Mouse (Mus musculus) lung, postnatal 25 days (tissue): ENCODE data around the gene Acox2.

Source experiments
- DNase-seq: peaks from one replicate; pipeline ENCODE4 v3.0.0; 2022; ENCODE audit warnings: low spot score

The Acox2 gene

DNA sequence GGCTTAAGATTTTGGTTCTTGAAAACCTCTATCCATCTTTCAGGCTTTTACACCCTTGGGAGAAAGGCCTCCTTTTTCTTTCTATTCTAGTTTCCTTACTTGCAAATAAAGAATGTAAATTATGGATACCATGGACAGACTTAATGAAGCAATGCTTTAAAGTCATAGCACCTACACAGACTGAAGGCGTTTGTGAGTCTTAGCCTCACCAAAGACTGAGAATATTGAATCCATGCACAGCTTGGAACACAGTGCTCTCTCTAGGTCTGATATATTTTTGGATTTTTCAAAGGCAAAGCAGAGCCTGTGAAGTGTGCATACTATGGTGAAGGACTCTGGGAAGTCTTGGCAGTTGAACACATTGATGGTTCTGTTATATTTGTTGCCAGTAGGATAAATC lies 9.9 kb downstream of the Acox2 start:
- DNase-seq: no peak

DNA sequence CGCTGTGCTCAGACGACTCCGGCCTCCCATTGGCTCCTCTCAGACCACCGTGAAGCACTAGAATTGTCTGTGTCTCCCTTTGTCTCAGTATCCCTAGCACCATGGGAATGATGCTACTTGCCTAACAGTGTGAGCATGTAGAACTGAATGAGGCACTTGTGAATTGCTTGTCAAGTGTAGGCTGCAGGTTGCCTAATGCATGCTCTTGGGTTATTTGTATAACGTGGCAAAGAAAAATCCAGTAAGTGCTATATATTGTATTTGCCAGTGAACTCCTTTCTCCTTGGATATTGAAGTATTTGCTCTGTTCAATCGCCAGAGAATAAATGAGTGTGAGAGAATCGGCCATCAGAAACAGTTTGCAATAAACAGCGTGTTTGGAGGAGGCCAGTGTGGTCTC lies 12.3 kb downstream of the Acox2 start:
- DNase-seq: no peak

DNA sequence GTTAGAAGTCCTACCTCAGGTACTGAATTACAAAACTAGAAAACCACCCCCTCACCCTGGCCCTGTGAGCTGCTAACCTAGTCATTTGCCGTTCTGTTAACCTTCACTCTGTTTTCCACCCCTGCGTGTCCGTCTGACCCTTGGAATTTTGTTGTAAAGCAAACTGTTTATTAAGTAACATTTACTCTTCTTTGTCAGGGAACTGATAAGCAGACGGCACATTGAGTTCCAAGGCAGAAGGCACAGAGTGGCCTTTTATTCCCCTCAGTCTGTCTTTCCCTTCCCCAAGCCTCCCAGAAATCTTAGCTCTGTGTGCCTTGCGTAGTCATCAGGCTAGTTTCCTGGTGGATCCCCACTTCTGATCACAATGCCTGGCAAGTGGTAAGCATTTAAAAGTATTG lies 14.9 kb downstream of the Acox2 start:
- no peak for DNase-seq

DNA sequence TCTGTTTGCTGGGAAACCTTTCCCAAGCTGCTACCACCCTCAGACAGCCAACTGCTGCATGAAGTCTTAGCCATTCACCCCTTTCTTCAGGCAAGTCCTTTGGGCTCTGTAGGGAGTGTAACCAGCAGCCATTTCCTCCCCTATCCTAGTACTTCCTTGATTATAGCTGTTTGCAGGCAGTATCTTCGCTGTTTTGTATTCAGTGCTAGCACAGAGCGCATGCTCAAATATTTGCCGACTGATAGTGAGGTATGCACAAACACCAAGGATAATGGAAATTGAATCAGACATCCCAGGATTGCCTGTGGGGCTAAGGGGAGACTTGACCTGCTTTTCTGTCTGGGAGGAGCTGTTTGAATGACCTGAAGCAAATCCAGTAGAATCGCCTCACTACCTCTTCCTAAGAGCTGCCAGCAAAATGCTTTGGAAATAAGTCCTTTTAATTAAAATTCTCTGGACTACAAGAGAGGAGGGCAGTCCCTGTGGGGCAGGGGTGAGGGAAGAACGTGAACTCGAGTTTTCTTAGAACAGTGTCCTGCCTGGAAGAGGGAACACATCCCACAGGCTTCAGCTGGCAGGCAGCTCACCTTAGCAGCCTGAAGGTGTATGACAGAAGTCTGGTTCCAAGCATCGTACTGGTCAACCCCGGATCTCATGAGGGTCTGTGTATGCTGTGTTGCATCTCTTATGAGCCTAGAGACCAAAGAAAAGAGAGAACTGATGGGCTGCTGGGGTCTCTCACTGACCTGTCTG lies 15.8 kb downstream of the Acox2 start:
- DNase-seq: no peak

DNA sequence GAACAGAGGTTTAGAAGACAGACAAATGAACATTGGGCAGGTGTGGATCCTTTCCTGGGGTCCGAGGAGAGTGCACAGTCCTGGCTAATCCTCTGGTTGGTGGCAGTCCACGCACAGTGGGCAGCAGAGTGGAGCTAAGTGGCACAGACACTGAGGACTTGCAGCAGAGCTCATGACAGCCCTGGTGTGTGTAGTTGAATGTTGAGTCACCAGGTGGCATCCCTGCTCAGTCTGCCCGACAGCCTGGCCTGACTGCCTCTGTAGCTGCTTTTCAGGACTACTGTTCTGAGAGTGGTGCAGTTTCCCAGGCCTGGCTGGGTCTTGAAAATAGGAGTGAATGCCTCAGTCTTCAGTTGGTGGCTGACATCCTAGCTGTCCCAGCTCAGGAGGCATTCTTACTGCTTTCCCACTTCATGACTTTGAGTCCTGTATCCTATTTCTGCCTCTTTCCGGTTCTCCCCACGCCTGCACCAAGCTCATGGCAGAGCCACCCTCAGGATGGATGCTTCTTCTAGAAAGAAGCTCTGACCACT lies 16.7 kb downstream of the Acox2 start:
- DNase-seq: no peak

DNA sequence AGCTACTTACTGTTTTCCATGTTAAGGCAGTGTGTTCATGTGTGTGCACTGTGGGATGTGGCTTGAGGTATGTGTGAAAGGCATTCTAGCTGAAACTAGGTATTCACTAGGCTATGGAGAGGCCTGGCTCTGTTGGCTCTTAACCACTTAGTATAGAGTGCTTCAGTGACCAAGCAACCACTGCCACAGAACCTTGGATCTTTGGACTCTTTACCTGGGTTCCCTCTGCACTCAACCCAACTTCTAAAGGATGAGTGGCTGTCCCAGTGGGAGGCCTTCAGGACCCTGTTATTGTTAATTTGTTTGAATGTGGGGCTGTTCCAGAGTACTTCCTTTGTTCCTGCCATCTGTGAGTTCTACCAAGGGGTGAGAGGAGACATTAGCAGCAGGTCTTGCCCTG lies 17.3 kb downstream of the Acox2 start:
- no peak for DNase-seq

DNA sequence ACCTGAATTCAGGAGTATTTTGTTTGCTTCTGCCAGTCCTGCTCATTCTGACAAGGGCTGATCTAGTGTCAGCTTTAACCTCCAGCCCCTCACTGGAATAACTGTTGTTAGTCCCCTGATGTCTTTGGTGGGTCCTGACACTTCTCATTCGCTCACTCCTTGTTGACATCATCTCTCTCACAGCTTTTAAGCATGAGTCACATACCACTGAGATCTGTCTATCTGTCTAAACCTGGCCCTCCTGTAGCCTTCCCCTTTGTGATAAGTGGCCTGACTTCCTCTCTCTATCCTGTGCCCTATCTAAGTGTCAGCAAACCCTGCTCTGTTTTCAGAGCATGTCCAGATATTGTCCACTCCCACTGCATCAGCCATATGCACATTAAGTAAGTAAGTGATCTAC lies 25.9 kb downstream of the Acox2 start:
- DNase-seq: no peak

DNA sequence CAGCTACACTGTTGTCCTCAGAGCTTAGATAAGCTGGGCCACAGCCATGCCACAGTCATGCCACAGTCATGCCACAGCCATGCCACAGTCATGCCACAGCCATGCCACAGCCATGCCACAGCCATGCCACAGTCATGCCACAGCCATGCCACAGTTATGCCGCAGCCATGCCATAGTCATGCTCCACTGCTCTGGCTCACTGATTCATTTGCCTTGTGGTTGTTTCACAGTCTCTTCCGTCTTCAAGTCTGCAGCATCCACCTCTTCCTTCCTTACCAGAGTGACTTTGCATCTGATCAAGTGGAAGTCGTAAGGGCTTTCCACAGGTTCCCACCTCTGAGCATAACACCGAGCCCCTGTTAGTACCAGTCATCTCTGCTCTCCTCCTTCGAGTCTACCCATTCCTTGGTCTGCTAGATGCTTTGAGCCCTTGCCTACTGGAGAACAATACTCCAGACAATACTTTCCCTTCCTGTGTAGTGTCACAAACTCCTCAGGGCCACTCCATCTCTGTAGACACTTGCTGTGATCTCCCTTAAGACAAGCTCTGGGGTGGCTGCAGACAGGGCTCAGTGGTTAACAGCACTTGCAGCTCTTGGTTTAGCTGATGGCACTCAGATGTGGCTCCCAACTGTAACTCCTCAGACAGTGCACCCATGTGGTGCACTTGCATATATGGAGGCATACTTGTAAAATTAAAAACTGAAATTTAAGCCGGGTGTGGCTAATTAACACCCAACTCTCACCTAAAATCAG lies 26.8 kb downstream of the Acox2 start:
- no peak for DNase-seq

DNA sequence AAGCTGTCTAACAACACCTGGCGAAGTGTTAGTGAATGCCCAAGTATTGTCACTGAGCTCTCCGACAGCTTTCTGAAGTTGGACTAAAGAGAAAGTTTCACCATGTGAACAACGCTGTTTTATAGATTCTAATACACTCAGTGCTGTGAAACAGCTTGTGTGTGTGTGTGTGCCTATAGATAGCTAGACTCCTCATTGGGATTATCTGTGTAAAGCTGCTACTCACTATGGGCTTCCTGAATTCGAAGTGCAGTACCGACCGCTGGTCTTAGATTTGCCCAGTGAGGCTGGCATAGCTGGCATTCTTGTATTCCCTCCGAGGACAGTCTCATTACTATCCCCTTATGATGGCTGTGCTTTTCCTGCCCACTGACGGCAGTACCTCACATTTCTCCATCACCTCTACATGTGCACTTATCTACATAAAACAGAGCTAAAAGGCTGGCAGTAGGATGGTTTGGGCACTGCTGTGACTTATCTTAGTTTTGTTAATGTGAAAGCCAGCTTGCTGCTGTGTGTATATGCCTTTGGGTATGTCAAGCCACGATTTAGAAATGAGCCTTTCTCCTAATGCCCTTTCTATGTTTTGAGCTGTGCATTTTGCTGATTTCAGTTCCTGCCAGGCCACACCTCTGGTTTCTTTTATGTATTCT lies 29.7 kb downstream of the Acox2 start:
- DNase-seq: no peak

DNA sequence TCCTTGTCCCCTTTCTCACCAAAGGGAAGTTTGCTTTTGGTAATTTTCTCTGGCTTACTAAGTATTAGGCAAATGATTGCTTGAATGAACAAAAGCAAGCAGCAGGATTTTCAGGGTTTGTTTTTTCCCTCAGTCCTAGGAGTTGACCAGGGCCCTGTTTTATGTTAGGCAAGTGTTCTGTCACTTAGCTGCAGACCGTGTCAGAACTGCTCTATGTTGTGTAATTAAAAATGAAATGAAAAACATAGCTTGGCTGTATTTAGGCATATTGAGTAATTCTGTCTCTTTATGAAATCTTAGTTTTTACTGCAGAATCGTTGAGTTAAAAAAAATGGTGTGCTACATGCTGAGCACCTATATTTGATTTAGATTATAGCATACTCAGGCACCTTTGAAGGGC lies 34.3 kb downstream of the Acox2 start:
- DNase-seq: no peak

DNA sequence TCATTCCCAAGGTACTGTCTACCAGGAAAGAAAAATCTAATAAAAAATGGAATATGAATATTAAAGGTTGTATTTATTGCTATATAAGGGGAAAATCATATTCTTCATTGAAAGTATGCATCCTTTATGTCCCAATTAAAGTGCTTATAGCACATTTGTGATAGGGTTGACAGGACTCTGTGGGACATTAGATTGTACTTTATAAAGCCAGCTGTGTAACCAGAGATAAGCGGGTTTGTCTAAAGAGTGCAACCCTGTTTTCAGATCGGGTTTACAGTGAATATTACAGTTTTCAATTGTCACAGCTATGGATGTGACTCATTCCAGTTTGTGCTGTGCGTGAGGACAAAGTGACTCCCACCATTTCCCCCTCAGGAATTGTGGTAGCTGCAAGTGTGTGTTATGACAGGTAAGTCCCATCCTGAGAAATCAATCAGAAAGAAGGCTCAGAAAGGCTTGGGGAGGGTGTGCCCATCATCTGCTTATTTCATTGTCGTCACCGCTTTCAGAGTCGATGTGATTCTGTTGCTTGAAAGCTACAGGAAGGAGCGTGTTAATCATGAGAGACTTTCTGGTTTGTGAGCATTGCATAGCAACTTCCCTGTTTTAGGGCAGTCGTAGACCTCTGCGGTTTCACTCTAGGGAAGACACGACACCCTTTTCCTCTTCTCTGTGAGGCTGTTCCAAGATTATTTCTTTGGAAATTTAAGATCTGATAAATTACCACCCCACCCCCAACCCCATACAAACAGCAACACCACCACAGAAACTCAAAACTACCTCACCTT lies 35.5 kb downstream of the Acox2 start:
- no peak for DNase-seq

DNA sequence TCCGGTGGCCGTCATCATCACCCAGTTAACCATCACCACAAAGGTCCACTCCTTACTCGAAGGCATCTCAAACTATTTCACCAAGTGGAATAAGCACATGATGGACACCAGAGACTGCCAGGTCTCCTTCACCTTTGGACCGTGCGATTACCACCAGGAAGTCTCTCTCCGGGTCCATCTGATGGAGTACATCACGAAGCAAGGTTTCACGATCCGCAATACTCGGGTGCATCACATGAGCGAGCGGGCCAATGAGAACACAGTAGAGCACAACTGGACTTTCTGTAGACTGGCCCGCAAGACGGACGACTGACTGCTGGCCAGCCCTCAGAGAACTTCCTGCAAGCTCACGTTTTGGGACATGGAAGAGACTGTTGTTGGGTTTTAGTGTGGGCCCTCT lies 36.6 kb downstream of the Acox2 start:
- no peak for DNase-seq

DNA sequence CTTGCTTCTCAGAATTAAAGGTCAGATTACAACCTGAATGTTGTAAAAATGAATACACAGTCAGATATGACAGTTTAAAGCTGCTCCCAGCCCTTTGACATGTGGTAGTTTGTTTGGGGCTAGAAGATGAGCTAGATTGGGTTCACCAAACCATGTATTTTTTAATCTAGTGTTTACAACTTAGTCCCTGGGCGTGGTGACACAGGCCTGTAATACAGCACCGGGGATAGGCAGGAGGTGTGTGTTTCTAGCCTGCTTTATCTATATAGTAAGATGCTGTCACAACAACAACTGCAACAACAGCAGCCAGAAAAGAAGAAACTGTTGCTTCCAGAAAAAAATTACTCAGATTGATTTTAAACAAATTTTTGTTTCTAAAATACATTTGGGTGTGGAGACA lies 38.2 kb downstream of the Acox2 start:
- DNase-seq: no peak

DNA sequence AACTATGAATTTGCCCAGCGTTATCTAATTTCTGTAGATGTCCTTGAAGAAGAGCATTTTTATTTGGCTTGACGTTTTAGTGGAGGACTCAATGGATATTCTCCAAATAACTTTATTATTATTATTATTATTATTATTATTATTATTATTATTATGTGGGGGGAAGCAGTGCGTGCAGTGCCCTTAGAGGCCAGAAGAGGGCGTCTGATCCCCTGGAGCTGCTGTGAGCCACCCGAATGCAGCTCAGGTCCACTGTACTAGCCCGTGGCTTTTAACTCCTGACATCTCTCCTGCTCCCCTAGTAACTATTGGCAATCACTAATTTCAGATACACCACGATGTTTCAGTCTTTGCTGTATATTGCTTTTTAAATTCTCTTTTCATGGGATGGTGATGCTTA lies 38.8 kb downstream of the Acox2 start:
- DNase-seq: no peak

DNA sequence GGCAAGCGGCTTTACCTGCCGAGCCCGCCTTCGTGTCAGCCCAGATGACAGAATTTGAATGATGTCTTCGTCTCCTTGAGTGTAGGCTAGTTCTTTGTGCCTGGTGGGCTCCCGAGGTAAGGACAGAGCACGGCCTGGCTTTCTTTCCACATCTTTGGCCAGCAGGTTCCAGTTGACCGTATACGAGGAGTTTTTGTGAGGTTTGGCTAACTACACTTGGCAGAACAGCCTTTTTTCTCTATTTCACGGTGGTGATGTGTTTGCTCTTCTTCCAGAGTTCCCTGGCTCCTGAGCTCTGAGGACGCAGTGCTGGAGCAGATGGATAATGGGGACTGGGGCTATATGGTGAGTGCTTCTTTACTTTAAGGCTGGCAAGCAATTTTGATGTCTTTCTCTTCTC lies 39.3 kb downstream of the Acox2 start:
- no peak for DNase-seq

DNA sequence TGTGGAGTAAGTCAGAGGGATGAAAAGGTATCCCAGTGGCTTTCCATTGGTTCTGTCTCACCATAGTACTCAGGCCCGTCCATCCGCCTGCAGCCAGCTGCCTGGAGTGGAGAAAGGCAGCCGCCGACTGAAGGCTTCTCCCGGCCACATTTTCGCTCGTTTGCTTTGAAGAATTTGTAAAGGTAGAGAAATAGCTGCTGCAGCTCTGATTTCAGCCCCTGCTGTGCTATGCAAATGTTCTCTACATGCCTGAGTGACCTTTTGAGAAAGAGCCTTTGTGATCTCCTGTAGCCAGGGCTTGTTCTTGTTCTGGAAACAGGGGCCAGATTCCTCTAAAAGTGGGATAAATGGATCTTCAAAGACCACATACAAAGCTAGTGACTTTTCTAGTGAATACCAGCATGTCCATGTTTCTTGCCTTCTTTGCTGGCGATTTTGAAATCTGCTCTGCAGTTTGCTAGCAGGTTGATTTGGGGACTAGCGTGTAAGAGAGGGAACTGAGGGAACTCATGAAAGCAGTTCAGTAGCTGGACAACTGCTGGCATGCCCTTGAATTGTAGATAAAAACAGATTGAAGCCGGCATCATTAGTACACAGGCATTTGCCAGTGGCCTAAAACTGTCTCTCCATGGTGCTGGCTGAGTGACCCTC lies 40.3 kb downstream of the Acox2 start:
- no peak for DNase-seq

DNA sequence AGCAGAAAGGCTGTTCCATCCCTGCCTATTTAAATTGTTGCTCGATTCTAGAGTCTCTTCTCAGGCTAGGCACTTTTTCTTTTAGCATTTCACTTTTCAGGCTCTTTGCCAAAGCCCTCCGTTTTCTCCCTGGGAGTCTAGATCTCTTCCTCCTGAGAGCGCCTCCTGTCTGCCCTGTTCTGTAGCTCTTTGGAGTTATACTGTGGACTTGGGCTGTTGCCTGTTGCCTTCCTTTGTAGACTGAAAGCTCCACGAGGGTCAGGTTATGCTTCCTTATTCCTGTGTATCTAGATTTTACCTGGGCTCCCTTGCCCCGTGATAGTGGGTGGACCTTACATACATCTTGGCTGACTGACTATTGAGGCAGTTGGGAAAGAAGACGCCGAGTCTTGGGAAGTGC lies 40.9 kb downstream of the Acox2 start:
- DNase-seq: no peak

DNA sequence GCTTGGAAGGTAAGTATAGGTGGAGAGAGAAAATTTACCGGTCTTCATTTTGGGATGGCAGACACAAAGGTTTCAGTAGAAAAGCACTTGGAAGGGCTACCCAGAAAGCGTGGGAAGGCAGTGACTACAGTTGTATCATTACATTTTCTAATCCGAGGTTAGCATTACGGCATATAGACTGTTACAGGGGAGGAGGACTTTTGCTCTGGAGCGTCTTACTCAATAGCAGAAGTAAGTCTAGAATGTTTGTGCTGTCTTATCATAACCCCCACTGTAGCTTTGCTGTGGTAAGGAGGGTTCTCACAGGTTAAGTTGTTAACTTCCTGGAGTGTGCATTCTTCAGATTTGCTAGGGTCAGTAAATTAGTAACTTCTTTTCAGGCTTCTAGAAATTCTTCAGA lies 43.1 kb downstream of the Acox2 start:
- DNase-seq: no peak

DNA sequence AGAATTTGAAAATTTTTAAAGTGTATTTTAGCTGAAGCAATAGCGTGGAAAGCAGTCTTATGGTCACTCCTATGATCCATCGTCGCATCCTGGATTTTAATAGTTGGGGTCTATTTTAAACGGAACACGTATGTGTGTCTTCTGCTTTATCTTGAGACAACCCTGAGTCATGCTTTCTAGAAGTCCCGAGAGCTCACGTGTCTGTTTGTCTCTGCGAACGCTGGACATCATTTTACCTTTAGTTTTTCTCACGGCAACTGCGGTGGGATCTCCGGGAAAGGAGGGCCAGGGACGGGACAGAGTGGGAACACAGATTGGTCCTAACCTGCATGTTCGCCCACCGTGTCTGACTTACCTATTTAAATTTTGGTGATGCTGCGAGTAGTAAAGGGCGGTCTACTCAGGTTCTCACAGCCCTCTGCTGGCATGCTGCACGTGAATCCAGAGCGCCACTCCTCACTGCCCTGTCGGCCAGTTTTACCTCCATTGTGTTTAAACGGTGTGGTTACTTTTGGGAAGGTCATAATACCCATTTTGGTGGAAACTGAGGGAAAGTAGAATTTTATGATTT lies 43.9 kb downstream of the Acox2 start:
- no peak for DNase-seq

DNA sequence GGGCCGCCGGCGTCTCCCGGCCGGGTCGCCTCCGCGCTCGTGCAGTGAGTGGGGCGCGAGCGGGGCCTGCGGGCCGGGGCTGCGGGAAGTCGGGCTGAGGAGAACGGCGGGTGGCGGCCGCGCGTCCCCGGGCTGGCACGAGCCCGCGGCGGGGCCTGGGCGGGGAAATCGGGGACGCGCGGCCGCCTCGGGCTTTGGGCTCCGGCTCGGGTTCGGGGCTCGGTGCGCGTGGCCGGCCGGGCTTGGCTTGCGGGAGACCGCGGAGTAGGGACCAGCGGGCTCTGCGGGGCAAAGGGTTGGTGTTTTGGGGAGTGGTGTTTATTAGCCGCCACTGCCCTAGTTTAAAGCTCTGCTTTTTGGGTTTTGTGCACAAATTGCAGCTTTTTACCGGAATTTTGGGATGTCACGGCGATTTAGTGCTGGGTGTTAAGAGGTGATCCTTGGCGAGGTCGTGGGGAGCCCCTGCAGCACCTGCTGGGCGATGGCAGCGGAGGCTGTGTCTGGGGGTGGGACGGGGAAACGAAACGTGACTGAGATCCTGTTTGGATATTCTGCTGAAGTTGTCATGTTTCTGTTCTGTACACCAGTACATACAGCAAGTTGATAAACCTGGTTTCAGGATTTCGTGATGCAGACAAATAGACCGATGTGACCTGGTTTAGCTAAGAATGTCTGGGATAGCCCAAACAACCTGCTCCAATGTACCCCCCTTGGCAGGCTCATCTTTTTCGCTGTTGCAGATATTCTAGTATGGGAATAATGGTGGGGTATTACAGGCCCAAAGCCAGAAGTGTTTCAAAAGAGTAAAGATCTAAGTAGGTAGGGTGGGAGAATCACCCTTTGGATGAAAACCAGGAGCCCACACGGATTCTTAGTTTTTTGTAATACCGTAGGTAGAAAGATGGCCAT lies 44.6 kb downstream of the Acox2 start:
- DNase-seq: peak; percentile 63
